Mouse (Mus musculus) hindbrain, embryonic 11.5 days (tissue): ENCODE measurements at regions not wholly inside any gene's neighbourhood (a gene's known extent, or its start where the extent isn't known, plus 50 kb on each side); places are given as distances from the start of the nearest gene placed in this dataset.
"Not testable (repeated sequence)": the region's sequence is repeated elsewhere in the genome, so short reads cannot be mapped to it uniquely, and the experiment has no call there.

Source experiments
- ATAC-seq: fragments of 200-750 bp; cut with Nextera tagmentation; 2 replicates; pipeline ENCODE4 v1.8.0; 2017; ENCODE audit warnings: mild to moderate bottlenecking, moderate TSS enrichment, moderate library complexity; ENCODE audit not compliant: low FRiP score
- DNase-seq: peaks from one replicate; pipeline ENCODE4 v3.0.0-alpha.2; 2015; ENCODE audit warnings: low spot score
- H3K27ac ChIP-seq: fragments of 300-500 bp; sonication (generic); 2 replicates; pipeline ENCODE4 v1.5.1; 2014; ENCODE audit warnings: mild to moderate bottlenecking, low read depth, low read length
- H3K27me3 ChIP-seq: fragments of 300-500 bp; sonication (generic); 2 replicates; pipeline ENCODE4 v1.6.1; 2014; ENCODE audit warnings: mild to moderate bottlenecking, low read length, moderate library complexity, mixed read lengths; ENCODE audit not compliant: control insufficient read depth, insufficient read depth
- H3K36me3 ChIP-seq: fragments of 300-500 bp; sonication (generic); 2 replicates; pipeline ENCODE4 v1.6.1; 2014; ENCODE audit warnings: mild to moderate bottlenecking, low read length, moderate library complexity, mixed read lengths; ENCODE audit not compliant: control insufficient read depth, insufficient read depth
- H3K4me1 ChIP-seq: fragments of 300-500 bp; sonication (generic); replicated peaks from 2 replicates; pipeline ENCODE4 v1.6.1; 2014; ENCODE audit warnings: low read length, mixed read lengths; ENCODE audit not compliant: control insufficient read depth, insufficient read depth
- H3K4me2 ChIP-seq: fragments of 300-500 bp; sonication (generic); replicated peaks from 2 replicates; pipeline ENCODE4 v1.6.1; 2014; ENCODE audit warnings: mild to moderate bottlenecking, low read depth, low read length
- H3K4me3 ChIP-seq: fragments of 300-500 bp; sonication (generic); 2 replicates; pipeline ENCODE4 v1.5.1; 2014; ENCODE audit warnings: low read depth, low read length
- H3K9ac ChIP-seq: fragments of 300-500 bp; sonication (generic); 2 replicates; pipeline ENCODE4 v1.6.1; 2014; ENCODE audit warnings: low read depth, low read length
- H3K9me3 ChIP-seq: fragments of 300-500 bp; sonication (generic); 2 replicates; pipeline ENCODE4 v1.6.1; 2016; ENCODE audit warnings: low read length; ENCODE audit not compliant: control insufficient read depth
- WGBS: fragments of 180-500 bp; shearing (Covaris S2); extraction: QIAGEN DNeasy Blood & Tissue Kit; methylation state at CpG from one replicate; pipeline ENCODE4 v1.1.7; 2014; 5-methylcytosine and 5-hydroxymethylcytosine counted together

GRCm38 (mm10) chr1:150218802-150219201, 100.4 kb upstream of the Pdc start:
- Histone ChIP-seq H3K4me1 (no peaks in the 10 kb centered on the region), H3K27me3 (no peaks in the 10 kb centered on the region), H3K27ac (no peak overlapping the region), H3K9me3 (no peaks in the 10 kb centered on the region), H3K36me3 (no peaks in the 10 kb centered on the region), H3K9ac (no peak overlapping the region), H3K4me3 (no peak overlapping the region), H3K4me2 (no peak overlapping the region)
- DNase-seq (no peak), ATAC-seq (no peak)
- 78% methylated on average over 2 of the region's 2 CpGs for WGBS

- H3K27ac ChIP-seq = no peak overlapping the region
- H3K4me1 ChIP-seq = no peaks in the 10 kb centered on the region
These were observed 93.7 kb upstream of the Pdc start for GRCm38 (mm10) chr1:150225529-150225928.

GRCm38 (mm10) chr1:150239504-150239903, 79.7 kb upstream of the Pdc start:
- not testable (repeated sequence) for H3K9me3 ChIP-seq, H3K36me3 ChIP-seq, H3K9ac ChIP-seq, H3K4me2 ChIP-seq, H3K4me3 ChIP-seq, ATAC-seq, H3K27ac ChIP-seq, DNase-seq, H3K4me1 ChIP-seq, H3K27me3 ChIP-seq
- WGBS = 87% methylated on average over 1 of the region's 1 CpGs

More at GRCm38 (mm10) chr1:150225529-150225928, 93.7 kb upstream of the Pdc start:
- DNase-seq (no peak), ATAC-seq (no peak)
- no peak overlapping the region for H3K4me2 ChIP-seq
- WGBS = 85% methylated on average over 6 of the region's 6 CpGs
- H3K36me3 ChIP-seq = no peaks in the 10 kb centered on the region
- no peak overlapping the region for H3K4me3 ChIP-seq
- no peak overlapping the region for H3K9ac ChIP-seq
- no peaks in the 10 kb centered on the region for H3K9me3 ChIP-seq
- H3K27me3 ChIP-seq = no peaks in the 10 kb centered on the region

DNA sequence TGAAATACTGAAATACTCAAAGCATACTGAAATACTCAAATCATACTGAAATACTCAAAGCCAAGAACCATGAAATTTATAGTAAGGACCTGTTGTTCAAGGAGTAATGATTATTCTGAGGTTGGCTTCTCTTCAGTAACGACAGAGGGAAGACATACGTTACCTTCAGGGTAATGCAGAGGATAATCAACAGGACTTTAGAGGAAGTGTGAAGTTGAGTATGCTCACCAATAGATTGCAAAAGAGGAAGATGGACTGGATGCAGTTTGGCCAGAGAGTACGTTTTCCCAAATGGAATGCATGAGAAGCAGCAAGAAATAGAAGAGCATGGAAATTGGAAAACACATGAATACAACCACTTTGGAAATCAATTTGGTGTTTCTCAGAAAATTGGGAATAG, 79.1 kb upstream of the Pdc start:
- H3K9ac ChIP-seq = no peak overlapping the region
- no peak overlapping the region for H3K4me2 ChIP-seq
- H3K27ac ChIP-seq = no peak overlapping the region
- 92% methylated on average over 3 of the region's 3 CpGs for WGBS
- no peaks in the 10 kb centered on the region for H3K9me3 ChIP-seq
- no peak overlapping the region for H3K4me3 ChIP-seq
- no peaks in the 10 kb centered on the region for H3K36me3 ChIP-seq
- ATAC-seq = no peak
- no peaks in the 10 kb centered on the region for H3K27me3 ChIP-seq
- no peak for DNase-seq
- no peaks in the 10 kb centered on the region for H3K4me1 ChIP-seq

- no peak for ATAC-seq
- Histone ChIP-seq H3K27ac (no peak overlapping the region), H3K27me3 (no peaks in the 10 kb centered on the region), H3K36me3 (no peaks in the 10 kb centered on the region), H3K4me3 (no peak overlapping the region), H3K9me3 (no peaks in the 10 kb centered on the region), H3K4me1 (no peaks in the 10 kb centered on the region), H3K4me2 (no peak overlapping the region), H3K9ac (no peak overlapping the region)
- DNase-seq = no peak
- 91% methylated on average over 4 of the region's 4 CpGs for WGBS
These were observed 78.1 kb upstream of the Pdc start for GRCm38 (mm10) chr1:150241153-150241552.

DNA sequence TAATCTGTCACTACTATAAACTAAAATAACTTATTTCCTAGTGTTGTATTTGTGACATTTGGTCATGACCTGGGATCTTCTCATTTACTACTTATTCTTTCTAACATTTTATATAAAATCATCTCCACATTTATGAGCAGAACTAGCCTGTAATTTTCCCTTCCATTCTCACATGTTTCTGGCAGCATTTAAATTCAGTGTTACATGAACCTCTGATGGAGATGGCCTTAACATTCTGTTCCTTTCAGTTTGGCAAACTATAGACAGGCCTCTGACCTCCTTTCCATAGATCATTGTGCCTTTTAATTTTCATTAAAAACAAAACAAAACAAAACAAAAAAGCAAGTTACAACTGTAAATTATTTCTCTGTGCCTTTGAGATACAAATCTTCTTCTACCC, 77.1 kb upstream of the Pdc start:
- Histone ChIP-seq H3K4me2 (no peak overlapping the region), H3K9me3 (no peaks in the 10 kb centered on the region), H3K27me3 (no peaks in the 10 kb centered on the region), H3K9ac (no peak overlapping the region), H3K27ac (no peak overlapping the region), H3K4me1 (no peaks in the 10 kb centered on the region), H3K36me3 (no peaks in the 10 kb centered on the region), H3K4me3 (no peak overlapping the region)
- no peak for DNase-seq
- ATAC-seq = no peak

DNA sequence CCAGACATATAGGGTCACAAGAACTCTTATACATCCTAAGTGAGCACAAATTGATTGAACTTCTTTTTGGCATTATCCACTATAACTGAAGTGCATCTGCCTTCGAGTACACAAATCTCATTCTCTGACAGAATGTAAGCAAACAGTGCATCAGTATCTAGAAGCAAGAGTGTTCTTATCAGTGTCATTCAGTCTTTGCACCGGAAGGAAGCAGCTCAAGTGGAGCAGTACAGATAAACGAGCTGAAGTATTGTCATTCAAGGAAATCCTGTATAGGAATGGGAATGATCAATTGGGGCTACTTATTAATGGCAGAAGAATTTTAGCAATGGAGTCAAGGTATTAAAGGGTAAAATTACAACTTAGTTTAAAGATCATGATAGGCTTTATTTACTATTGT, 74.3 kb upstream of the Pdc start:
- DNase-seq = no peak
- WGBS = 78% methylated on average over 3 of the region's 3 CpGs

DNA sequence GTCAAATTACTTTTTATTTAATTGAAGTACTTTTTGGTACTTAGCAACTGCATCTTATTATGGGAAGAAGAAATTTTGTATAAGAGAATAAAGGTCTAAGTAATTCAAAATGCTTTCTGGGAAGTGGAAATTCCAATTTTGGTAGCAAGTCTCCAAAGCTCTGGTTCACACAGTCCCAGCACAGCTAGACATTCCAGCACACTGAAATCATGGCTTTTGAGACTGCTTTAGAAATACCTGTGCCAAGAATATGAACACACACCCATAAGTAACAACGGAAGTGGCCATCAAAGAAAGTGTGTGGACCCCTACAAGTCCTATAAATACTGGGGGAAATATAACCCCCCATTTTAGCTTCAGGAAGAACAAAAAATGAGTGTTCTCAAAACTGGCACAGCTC, 67.8 kb upstream of the Pdc start:
- no peak for ATAC-seq
- WGBS = 89% methylated on average over 1 of the region's 1 CpGs
- no peak overlapping the region for H3K27ac ChIP-seq
- H3K9ac ChIP-seq = no peak overlapping the region
- no peaks in the 10 kb centered on the region for H3K4me1 ChIP-seq
- H3K4me2 ChIP-seq = no peak overlapping the region
- no peaks in the 10 kb centered on the region for H3K27me3 ChIP-seq
- H3K4me3 ChIP-seq = no peak overlapping the region
- H3K36me3 ChIP-seq = no peaks in the 10 kb centered on the region
- no peaks in the 10 kb centered on the region for H3K9me3 ChIP-seq
- no peak for DNase-seq

More for the DNA sequence above, 74.3 kb upstream of the Pdc start:
- H3K9me3 ChIP-seq = no peaks in the 10 kb centered on the region
- H3K27ac ChIP-seq = no peak overlapping the region
- H3K4me1 ChIP-seq = no peaks in the 10 kb centered on the region
- H3K36me3 ChIP-seq = no peaks in the 10 kb centered on the region
- H3K9ac ChIP-seq = no peak overlapping the region
- H3K4me3 ChIP-seq = no peak overlapping the region
- H3K27me3 ChIP-seq = no peaks in the 10 kb centered on the region
- ATAC-seq = no peak
- H3K4me2 ChIP-seq = no peak overlapping the region

GRCm38 (mm10) chr1:150251876-150252275, 67.3 kb upstream of the Pdc start:
- no peaks in the 10 kb centered on the region for H3K4me1 ChIP-seq
- H3K27ac ChIP-seq = no peak overlapping the region
- DNase-seq = no peak
- no peak overlapping the region for H3K4me3 ChIP-seq
- no peak overlapping the region for H3K9ac ChIP-seq
- no peaks in the 10 kb centered on the region for H3K9me3 ChIP-seq
- H3K36me3 ChIP-seq = no peaks in the 10 kb centered on the region
- no peaks in the 10 kb centered on the region for H3K27me3 ChIP-seq
- H3K4me2 ChIP-seq = no peak overlapping the region
- 86% methylated on average over 3 of the region's 3 CpGs for WGBS
- ATAC-seq = no peak
